Mouse (Mus musculus): ENCODE results near the gene Nsmf. TPM values are rescaled to one million over a fixed set of nuclear protein-coding genes. Genes with fewer than 3 reads are reported as not detected.

The Nsmf gene
- polyA plus RNA-seq, 1 experiment from 2014 or later = 44.3 TPM

- H3K4me1 ChIP-seq (replicated peaks; ENCODE audit: control insufficient read depth, insufficient read depth, low read length) = peaks cover 6% of the 10 kb centered on the region
- H3K27ac ChIP-seq (ENCODE audit: low read depth) = no peak overlapping the region
- no peak for DNase-seq (ENCODE audit: low spot score)
- H3K36me3 ChIP-seq (ENCODE audit: control insufficient read depth, insufficient read depth, low read length) = peaks cover 20% of the 10 kb centered on the region
- no peak for ATAC-seq (replicated peaks; ENCODE audit: low FRiP score, low TSS enrichment, low read depth)
- H3K27me3 ChIP-seq (replicated peaks; ENCODE audit: control insufficient read depth, insufficient read depth, low read length) = no peaks in the 10 kb centered on the region
- no peaks in the 10 kb centered on the region for H3K9me3 ChIP-seq (ENCODE audit: control insufficient read depth, low read length)
- H3K4me2 ChIP-seq (ENCODE audit: low read length) = no peak overlapping the region
- no peak overlapping the region for H3K4me3 ChIP-seq (ENCODE audit: low read depth, low read length)
- 84% methylated on average over 6 of the region's 6 CpGs for WGBS
- H3K9ac ChIP-seq (ENCODE audit: low read length) = no peak overlapping the region
These were observed 1.1 kb upstream of the Nsmf start for GRCm38 (mm10) chr2:25053101-25053500.

- H3K4me3 ChIP-seq (ENCODE audit: low read depth, low read length) = peak overlapping the region; percentile 58
- WGBS = 51% methylated on average over 2 of the region's 2 CpGs
- H3K27ac ChIP-seq (ENCODE audit: low read depth) = no peak overlapping the region
- H3K4me2 ChIP-seq (ENCODE audit: low read length) = peak overlapping the region; percentile 88
- no peak for DNase-seq (ENCODE audit: low spot score)
- H3K27me3 ChIP-seq (replicated peaks; ENCODE audit: control insufficient read depth, insufficient read depth, low read length) = no peaks in the 10 kb centered on the region
- peak overlapping the region; percentile 69 for H3K9ac ChIP-seq (ENCODE audit: low read length)
- peaks cover 6% of the 10 kb centered on the region for H3K4me1 ChIP-seq (replicated peaks; ENCODE audit: control insufficient read depth, insufficient read depth, low read length)
- ATAC-seq (replicated peaks; ENCODE audit: low FRiP score, low TSS enrichment, low read depth) = no peak
- no peaks in the 10 kb centered on the region for H3K9me3 ChIP-seq (ENCODE audit: control insufficient read depth, low read length)
- peaks cover 28% of the 10 kb centered on the region for H3K36me3 ChIP-seq (ENCODE audit: control insufficient read depth, insufficient read depth, low read length)
These were observed 882 bp downstream of the Nsmf start for GRCm38 (mm10) chr2:25055068-25055405.

- Histone ChIP-seq H3K27ac (ENCODE audit: low read depth) (no peak overlapping the region), H3K9me3 (ENCODE audit: control insufficient read depth, low read length) (no peaks in the 10 kb centered on the region), H3K4me2 (ENCODE audit: low read length) (peak overlapping the region; percentile 88), H3K36me3 (ENCODE audit: control insufficient read depth, insufficient read depth, low read length) (peaks cover 33% of the 10 kb centered on the region), H3K27me3 (replicated peaks; ENCODE audit: control insufficient read depth, insufficient read depth, low read length) (no peaks in the 10 kb centered on the region), H3K9ac (ENCODE audit: low read length) (no peak overlapping the region), H3K4me1 (replicated peaks; ENCODE audit: control insufficient read depth, insufficient read depth, low read length) (peaks cover 6% of the 10 kb centered on the region), H3K4me3 (ENCODE audit: low read depth, low read length) (no peak overlapping the region; the same call in 1 of the 2 replicates)
- no peak for ATAC-seq (replicated peaks; ENCODE audit: low FRiP score, low TSS enrichment, low read depth)
- DNase-seq (ENCODE audit: low spot score) = no peak
- 90% methylated on average over 21 of the region's 21 CpGs for WGBS
These were observed 1.4 kb downstream of the Nsmf start for GRCm38 (mm10) chr2:25055409-25056155.

GRCm38 (mm10) chr2:25058926-25059325 is 4.8 kb downstream of the Nsmf start:
- WGBS = 86% methylated on average over 7 of the region's 7 CpGs
- Histone ChIP-seq H3K4me2 (ENCODE audit: low read length) (no peak overlapping the region), H3K9ac (ENCODE audit: low read length) (no peak overlapping the region), H3K9me3 (ENCODE audit: control insufficient read depth, low read length) (no peaks in the 10 kb centered on the region), H3K36me3 (ENCODE audit: control insufficient read depth, insufficient read depth, low read length) (peaks cover 46% of the 10 kb centered on the region), H3K27ac (ENCODE audit: low read depth) (no peak overlapping the region), H3K4me1 (replicated peaks; ENCODE audit: control insufficient read depth, insufficient read depth, low read length) (peaks cover 6% of the 10 kb centered on the region), H3K4me3 (ENCODE audit: low read depth, low read length) (no peak overlapping the region), H3K27me3 (replicated peaks; ENCODE audit: control insufficient read depth, insufficient read depth, low read length) (no peaks in the 10 kb centered on the region)
- no peak for DNase-seq (ENCODE audit: low spot score)
- no peak for ATAC-seq (replicated peaks; ENCODE audit: low FRiP score, low TSS enrichment, low read depth)

GRCm38 (mm10) chr2:25063523-25063922 is 9.4 kb downstream of the Nsmf start:
- no peak for ATAC-seq (replicated peaks; ENCODE audit: low FRiP score, low TSS enrichment, low read depth)
- H3K27me3 ChIP-seq (replicated peaks; ENCODE audit: control insufficient read depth, insufficient read depth, low read length) = no peaks in the 10 kb centered on the region
- H3K9ac ChIP-seq (ENCODE audit: low read length) = no peak overlapping the region
- no peaks in the 10 kb centered on the region for H3K4me1 ChIP-seq (replicated peaks; ENCODE audit: control insufficient read depth, insufficient read depth, low read length)
- peaks cover 26% of the 10 kb centered on the region for H3K36me3 ChIP-seq (ENCODE audit: control insufficient read depth, insufficient read depth, low read length)
- no peak for DNase-seq (ENCODE audit: low spot score)
- H3K27ac ChIP-seq (ENCODE audit: low read depth) = no peak overlapping the region
- no peaks in the 10 kb centered on the region for H3K9me3 ChIP-seq (ENCODE audit: control insufficient read depth, low read length)
- WGBS = 90% methylated on average over 5 of the region's 5 CpGs
- H3K4me2 ChIP-seq (ENCODE audit: low read length) = no peak overlapping the region
- H3K4me3 ChIP-seq (ENCODE audit: low read depth, low read length) = no peak overlapping the region

- Histone ChIP-seq H3K4me1 (replicated peaks; ENCODE audit: control insufficient read depth, insufficient read depth, low read length) (no peaks in the 10 kb centered on the region), H3K27ac (ENCODE audit: low read depth) (no peak overlapping the region), H3K4me3 (ENCODE audit: low read depth, low read length) (no peak overlapping the region), H3K9me3 (ENCODE audit: control insufficient read depth, low read length) (no peaks in the 10 kb centered on the region), H3K27me3 (replicated peaks; ENCODE audit: control insufficient read depth, insufficient read depth, low read length) (no peaks in the 10 kb centered on the region), H3K4me2 (ENCODE audit: low read length) (no peak overlapping the region), H3K9ac (ENCODE audit: low read length) (no peak overlapping the region), H3K36me3 (ENCODE audit: control insufficient read depth, insufficient read depth, low read length) (peaks cover 26% of the 10 kb centered on the region)
- ATAC-seq (replicated peaks; ENCODE audit: low FRiP score, low TSS enrichment, low read depth) (no peak), DNase-seq (ENCODE audit: low spot score) (no peak)
- 92% methylated on average over 1 of the region's 1 CpGs for WGBS
These were observed 10.1 kb downstream of the Nsmf start for GRCm38 (mm10) chr2:25064285-25064684.

- no peaks in the 10 kb centered on the region for H3K4me1 ChIP-seq (replicated peaks; ENCODE audit: control insufficient read depth, insufficient read depth, low read length)
- ATAC-seq (replicated peaks; ENCODE audit: low FRiP score, low TSS enrichment, low read depth) (no peak), DNase-seq (ENCODE audit: low spot score) (no peak)
- H3K9me3 ChIP-seq (ENCODE audit: control insufficient read depth, low read length) = no peaks in the 10 kb centered on the region
- H3K27ac ChIP-seq (ENCODE audit: low read depth) = no peak overlapping the region
- no peak overlapping the region for H3K9ac ChIP-seq (ENCODE audit: low read length)
- H3K4me2 ChIP-seq (ENCODE audit: low read length) = no peak overlapping the region
- H3K4me3 ChIP-seq (ENCODE audit: low read depth, low read length) = no peak overlapping the region
- peaks cover 13% of the 10 kb centered on the region for H3K36me3 ChIP-seq (ENCODE audit: control insufficient read depth, insufficient read depth, low read length)
- H3K27me3 ChIP-seq (replicated peaks; ENCODE audit: control insufficient read depth, insufficient read depth, low read length) = no peaks in the 10 kb centered on the region
These were observed 11.4 kb downstream of the Nsmf start for GRCm38 (mm10) chr2:25065537-25065936.

GRCm38 (mm10) chr2:25066552-25066951 is 12.4 kb downstream of the Nsmf start:
- 85% methylated on average over 4 of the region's 4 CpGs for WGBS
- H3K4me2 ChIP-seq (ENCODE audit: low read length) = no peak overlapping the region
- H3K9me3 ChIP-seq (ENCODE audit: control insufficient read depth, low read length) = no peaks in the 10 kb centered on the region
- H3K4me3 ChIP-seq (ENCODE audit: low read depth, low read length) = no peak overlapping the region
- no peak for ATAC-seq (replicated peaks; ENCODE audit: low FRiP score, low TSS enrichment, low read depth)
- no peak overlapping the region for H3K9ac ChIP-seq (ENCODE audit: low read length)
- H3K27ac ChIP-seq (ENCODE audit: low read depth) = no peak overlapping the region
- peaks cover 4% of the 10 kb centered on the region for H3K36me3 ChIP-seq (ENCODE audit: control insufficient read depth, insufficient read depth, low read length)
- no peaks in the 10 kb centered on the region for H3K27me3 ChIP-seq (replicated peaks; ENCODE audit: control insufficient read depth, insufficient read depth, low read length)
- no peak for DNase-seq (ENCODE audit: low spot score)
- no peaks in the 10 kb centered on the region for H3K4me1 ChIP-seq (replicated peaks; ENCODE audit: control insufficient read depth, insufficient read depth, low read length)

- no peak overlapping the region for H3K9ac ChIP-seq (ENCODE audit: low read length)
- WGBS = 76% methylated on average over 4 of the region's 4 CpGs
- no peak overlapping the region for H3K27ac ChIP-seq (ENCODE audit: low read depth)
- DNase-seq (ENCODE audit: low spot score) (no peak), ATAC-seq (replicated peaks; ENCODE audit: low FRiP score, low TSS enrichment, low read depth) (no peak)
- no peaks in the 10 kb centered on the region for H3K4me1 ChIP-seq (replicated peaks; ENCODE audit: control insufficient read depth, insufficient read depth, low read length)
- no peaks in the 10 kb centered on the region for H3K27me3 ChIP-seq (replicated peaks; ENCODE audit: control insufficient read depth, insufficient read depth, low read length)
- no peaks in the 10 kb centered on the region for H3K9me3 ChIP-seq (ENCODE audit: control insufficient read depth, low read length)
- H3K36me3 ChIP-seq (ENCODE audit: control insufficient read depth, insufficient read depth, low read length) = no peaks in the 10 kb centered on the region
- no peak overlapping the region for H3K4me3 ChIP-seq (ENCODE audit: low read depth, low read length)
- no peak overlapping the region for H3K4me2 ChIP-seq (ENCODE audit: low read length)
These were observed 15.4 kb downstream of the Nsmf start for GRCm38 (mm10) chr2:25069537-25069936.

All from intestine, embryonic 14.5 days (tissue).